Mouse (Mus musculus) spleen, adult 18-20 months (tissue): ENCODE results near the gene Nudt4.

ENCODE experiments used
- DNase-seq, 2 experiments: peaks; one replicate each; pipeline ENCODE4 v3.0.0; 2022; ENCODE audit warnings: mixed read lengths in 2 of 2

The Nudt4 gene

GRCm38 (mm10) chr10:95535399-95536221 lies 28.3 kb downstream of the Nudt4 start:
- no peak for DNase-seq

GRCm38 (mm10) chr10:95533382-95533781 lies 30.6 kb downstream of the Nudt4 start:
- DNase-seq, result no peak

- no peak for DNase-seq
Observed at GRCm38 (mm10) chr10:95532916-95533315, 31.0 kb downstream of the Nudt4 start.

- no peak for DNase-seq
Observed at GRCm38 (mm10) chr10:95530551-95531121, 33.3 kb downstream of the Nudt4 start.

GRCm38 (mm10) chr10:95526495-95527122 lies 37.3 kb downstream of the Nudt4 start:
- no peak for DNase-seq

DNA sequence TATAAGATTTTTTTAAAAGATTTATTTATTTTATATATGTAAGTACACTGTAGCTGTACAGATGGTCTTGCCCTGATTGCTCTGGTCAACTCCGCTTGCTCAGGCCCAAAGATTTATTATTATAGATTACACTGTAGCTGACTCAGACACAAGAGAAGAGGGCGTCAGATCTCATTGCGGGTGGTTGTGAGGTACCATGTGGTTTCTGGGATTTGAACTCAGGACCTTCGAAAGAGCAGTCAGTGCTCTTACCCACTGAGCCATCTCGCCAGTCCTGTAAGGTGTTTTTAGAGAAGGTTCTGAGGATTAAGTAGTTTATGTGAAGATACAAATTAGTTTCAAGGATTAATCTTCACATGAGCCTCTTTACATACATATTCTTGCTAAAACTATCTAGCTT lies 38.1 kb downstream of the Nudt4 start:
- DNase-seq, result no peak

GRCm38 (mm10) chr10:95525037-95525675 lies 38.8 kb downstream of the Nudt4 start:
- DNase-seq, result no peak

- DNase-seq, result no peak
Observed at GRCm38 (mm10) chr10:95517656-95518055, 46.3 kb downstream of the Nudt4 start.

- peak in 1 of 2 experiments; percentile 56 for DNase-seq
Observed at GRCm38 (mm10) chr10:95515293-95515931, 48.5 kb downstream of the Nudt4 start.

- peak; percentile 94 to 98 for DNase-seq
Observed at GRCm38 (mm10) chr10:95514656-95515292, 49.2 kb downstream of the Nudt4 start, which contains the start of gene Ube2n. TSS of gene Ube2n (plus strand) at chr10:95515145.

- no peak for DNase-seq
Observed at GRCm38 (mm10) chr10:95513768-95514556, 50.0 kb downstream of the Nudt4 start.

GRCm38 (mm10) chr10:95512635-95513034 lies 51.3 kb downstream of the Nudt4 start:
- DNase-seq, result no peak

DNA sequence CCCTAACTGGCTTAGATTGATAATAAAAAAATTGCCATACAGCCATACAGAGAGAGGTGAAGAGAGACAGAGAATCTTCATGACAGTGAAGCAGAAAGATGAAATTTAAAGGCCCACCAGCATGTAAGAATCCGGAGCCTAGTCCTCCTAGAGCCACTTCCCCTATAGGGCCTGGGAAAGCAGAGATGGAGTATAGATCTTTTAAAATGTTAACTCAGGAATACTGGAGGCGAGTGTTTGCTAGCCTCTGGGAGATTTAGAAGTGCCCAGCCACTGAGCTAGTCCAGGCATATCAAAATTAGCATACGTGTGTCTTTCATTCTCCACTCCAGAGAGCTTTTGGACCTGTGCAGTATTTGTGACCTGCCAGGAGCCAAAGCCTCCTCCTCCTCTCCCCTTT lies 54.7 kb downstream of the Nudt4 start:
- DNase-seq, result no peak

- no peak for DNase-seq
Observed at GRCm38 (mm10) chr10:95508793-95509192, 55.2 kb downstream of the Nudt4 start.

DNA sequence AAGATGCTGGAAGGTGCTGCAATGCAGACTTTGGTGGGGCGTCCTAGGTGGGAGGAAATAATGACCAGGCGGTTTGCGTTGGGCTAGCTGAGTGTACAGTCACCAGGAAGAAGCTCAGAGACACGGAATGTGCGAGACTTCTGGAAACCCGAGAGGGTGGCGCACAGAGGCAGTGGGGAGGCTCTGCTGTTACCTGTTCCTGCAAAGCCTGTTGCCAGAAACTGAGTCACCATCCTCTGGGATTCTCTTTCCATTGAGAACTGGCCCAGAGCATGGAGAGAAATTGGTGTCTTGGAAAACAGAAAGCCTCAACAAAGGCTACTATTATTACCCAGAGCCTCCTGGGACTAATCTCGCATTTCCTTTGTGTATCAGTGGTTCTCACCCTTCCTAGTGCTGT lies 55.8 kb downstream of the Nudt4 start:
- no peak for DNase-seq

DNA sequence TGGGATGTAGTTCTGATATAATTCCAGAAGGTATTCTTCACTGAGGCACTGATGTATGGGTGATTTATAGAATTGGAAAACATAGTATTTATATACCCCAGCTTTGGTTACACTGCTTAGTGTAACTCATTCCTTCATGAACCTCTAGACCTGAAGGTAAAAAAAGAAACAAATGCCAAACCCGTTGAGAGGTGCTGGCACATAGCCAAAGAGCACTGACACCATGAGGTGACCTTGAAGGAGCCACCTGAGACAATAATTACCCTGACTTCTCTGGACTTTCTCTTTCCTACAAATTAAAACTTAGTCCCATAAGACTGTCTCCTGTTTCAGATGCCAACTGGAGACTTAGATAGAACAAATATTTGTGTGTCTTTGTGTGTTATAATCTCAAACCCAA lies 59.6 kb downstream of the Nudt4 start:
- no peak for DNase-seq

GRCm38 (mm10) chr10:95503443-95504235 lies 60.3 kb downstream of the Nudt4 start:
- DNase-seq, result no peak

GRCm38 (mm10) chr10:95501463-95502081 lies 62.4 kb downstream of the Nudt4 start, which contains the start of gene Mrpl42:
TSS of gene Mrpl42 (minus strand) at chr10:95501940.
- peak; percentile 69 to 83 for DNase-seq

GRCm38 (mm10) chr10:95501033-95501432 lies 62.9 kb downstream of the Nudt4 start:
- DNase-seq, result no peak
